Mouse (Mus musculus) neutrophil, adult 59 days (primary cell): ENCODE data around the gene Cdhr5. TPM values are rescaled to one million over a fixed set of nuclear protein-coding genes. Genes with fewer than 3 reads are reported as not detected.

ENCODE experiments used
- total RNA-seq, 2 experiments: library from RNA; stranded (reverse); gene quantifications; 1 replicate in 1 of 2; 2 replicates in 1 of 2; pipeline ENCODE4 v1.2.4; 2023

The Cdhr5 gene
- total RNA-seq, result not detected

GRCm38 (mm10) chr7:141276546-141276945, at the start of gene Cdhr5:
TSS of gene Cdhr5 (minus strand) at chr7:141276786.

GRCm38 (mm10) chr7:141291921-141292582, 15.5 kb upstream of the Cdhr5 start, which contains the start of gene Drd4:
TSS of gene Drd4 (plus strand) at chr7:141292006.

DNA sequence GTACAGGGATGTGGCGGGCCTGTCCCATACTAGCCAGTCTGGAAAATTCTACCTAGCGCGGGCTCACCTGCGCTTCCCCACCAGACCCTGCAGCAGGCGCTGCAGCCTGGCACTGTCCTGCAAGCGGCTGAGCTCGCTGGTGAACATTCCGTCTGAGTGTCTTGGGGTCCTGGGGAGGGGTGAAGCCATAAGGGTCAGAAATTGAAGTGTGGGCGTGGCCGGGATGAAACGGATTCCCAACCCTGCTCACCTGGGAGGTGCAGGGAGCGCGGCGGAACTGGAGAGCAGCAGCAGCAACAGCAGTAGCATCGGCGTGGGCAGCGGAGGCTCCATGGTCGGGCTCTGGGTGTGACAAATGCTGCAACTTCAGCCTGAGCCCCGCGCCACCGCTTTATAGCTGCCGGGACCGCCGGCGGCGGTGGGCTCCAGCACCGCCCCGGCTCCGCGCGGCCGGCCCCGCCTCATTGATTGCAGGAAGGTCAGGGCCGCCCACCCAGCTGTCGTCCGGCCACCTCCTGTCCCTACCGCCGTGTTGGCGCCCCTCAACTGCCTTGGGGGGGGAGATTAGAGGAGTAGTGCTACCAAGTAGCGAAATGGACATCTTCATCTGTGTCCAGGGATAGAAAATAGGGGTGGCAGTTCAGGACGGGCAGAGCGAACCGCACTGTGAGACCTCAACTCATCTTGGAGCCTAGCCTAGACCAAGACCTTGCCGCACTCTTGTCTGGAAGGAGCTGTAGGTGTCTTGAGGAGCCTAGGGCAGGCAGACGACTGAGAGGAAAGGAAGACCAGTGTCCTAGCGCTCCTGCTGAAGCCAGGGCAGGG, 2.4 kb upstream of the Cdhr5 start, which contains the start of gene Sct:
Sct (minus strand) TSS at position 368 of the 825 bp plus-strand sequence.

GRCm38 (mm10) chr7:141265739-141266561, 10.6 kb downstream of the Cdhr5 start, which contains the start of gene Irf7:
TSS of gene Irf7 (minus strand) at chr7:141266481.

GRCm38 (mm10) chr7:141228279-141229067, 48.1 kb downstream of the Cdhr5 start, which contains the start of gene Phrf1:
TSS of gene Phrf1 (plus strand) at chr7:141228784.

Other genes with a start within 250 kb of the Cdhr5 start
- not detected for gene Gm17387, start 247.7 kb downstream of the Cdhr5 start, total RNA-seq
- 1 to 10 TPM in 1 of 2 experiments, under 1 TPM in 1; 0.67 to 1.2 TPM for gene B4galnt4, start 215.7 kb downstream of the Cdhr5 start, total RNA-seq
- gene Pkp3, start 198.6 kb downstream of the Cdhr5 start, total RNA-seq, result 1 to 10 TPM; 3.6 to 5.5 TPM
- 1 to 10 TPM; 6.6 to 7.4 TPM for gene Sigirr, start 176.2 kb downstream of the Cdhr5 start, total RNA-seq
- not detected for gene Ano9, start 159.0 kb downstream of the Cdhr5 start, total RNA-seq
- 10 to 100 TPM in 1 of 2 experiments, 1 to 10 TPM in 1; 7.5 to 14.3 TPM for gene Ptdss2, start 154.4 kb downstream of the Cdhr5 start, total RNA-seq
- 100 to 1,000 TPM in 1 of 2 experiments, 10 to 100 TPM in 1; 85.6 to 106 TPM for gene Rnh1, start 103.9 kb downstream of the Cdhr5 start, total RNA-seq
- gene Hras, start 82.8 kb downstream of the Cdhr5 start, total RNA-seq, result 10 to 100 TPM; 30.0 to 30.9 TPM
- gene Lrrc56, start 82.6 kb downstream of the Cdhr5 start, total RNA-seq, result 1 to 10 TPM; 3.8 to 5.6 TPM
- under 1 TPM; 0.18 to 0.22 TPM for gene Lmntd2, start 62.7 kb downstream of the Cdhr5 start, total RNA-seq
- 1 to 10 TPM; 4.0 to 5.0 TPM for gene Rassf7, start 60.9 kb downstream of the Cdhr5 start, total RNA-seq
- 10 to 100 TPM; 77.4 to 85.4 TPM for gene Phrf1, start 48.0 kb downstream of the Cdhr5 start, total RNA-seq
- 10 to 100 TPM; 27.7 to 35.2 TPM for gene Irf7, start 10.3 kb downstream of the Cdhr5 start, total RNA-seq
- not detected for gene Sct, start 2.3 kb upstream of the Cdhr5 start, total RNA-seq
- not detected for gene Drd4, start 15.2 kb upstream of the Cdhr5 start, total RNA-seq
- gene Deaf1, start 50.9 kb upstream of the Cdhr5 start, total RNA-seq, result 10 to 100 TPM; 29.1 to 29.5 TPM
- 10 to 100 TPM in 1 of 2 experiments, 1 to 10 TPM in 1; 9.5 to 10.8 TPM for gene Tmem80, start 51.0 kb upstream of the Cdhr5 start, total RNA-seq
- gene Eps8l2, start 62.1 kb upstream of the Cdhr5 start, total RNA-seq, result under 1 TPM in 1 of 2 experiments, not detected in 1; 0.78 TPM
- 100 to 1,000 TPM; 737 to 741 TPM for gene Taldo1, start 115.4 kb upstream of the Cdhr5 start, total RNA-seq
- 10 to 100 TPM; 19.7 to 19.9 TPM for gene Gatd1, start 137.3 kb upstream of the Cdhr5 start, total RNA-seq
- not detected for gene Cend1, start 152.7 kb upstream of the Cdhr5 start, total RNA-seq
- 10 to 100 TPM; 14.0 to 16.2 TPM for gene Slc25a22, start 161.1 kb upstream of the Cdhr5 start, total RNA-seq
- 10 to 100 TPM in 1 of 2 experiments, 1 to 10 TPM in 1; 8.2 to 10.7 TPM for gene Pidd1, start 167.2 kb upstream of the Cdhr5 start, total RNA-seq
- 100 to 1,000 TPM; 666 to 909 TPM for gene Rplp2, start 170.6 kb upstream of the Cdhr5 start, total RNA-seq
- gene Pnpla2, start 178.4 kb upstream of the Cdhr5 start, total RNA-seq, result 100 to 1,000 TPM in 1 of 2 experiments, 10 to 100 TPM in 1; 90.8 to 112 TPM
- 1 to 10 TPM; 4.0 to 9.5 TPM for gene Cracr2b, start 184.3 kb upstream of the Cdhr5 start, total RNA-seq
- gene Cd151, start 190.6 kb upstream of the Cdhr5 start, total RNA-seq, result 10 to 100 TPM; 12.0 to 15.6 TPM
- gene Polr2l, start 198.3 kb upstream of the Cdhr5 start, total RNA-seq, result 10 to 100 TPM in 1 of 2 experiments, 1 to 10 TPM in 1; 8.9 to 11.4 TPM
- gene Tspan4, start 198.5 kb upstream of the Cdhr5 start, total RNA-seq, result 1 to 10 TPM; 2.2 to 3.7 TPM